Mouse (Mus musculus): ENCODE results near the gene Mnt.

DNA sequence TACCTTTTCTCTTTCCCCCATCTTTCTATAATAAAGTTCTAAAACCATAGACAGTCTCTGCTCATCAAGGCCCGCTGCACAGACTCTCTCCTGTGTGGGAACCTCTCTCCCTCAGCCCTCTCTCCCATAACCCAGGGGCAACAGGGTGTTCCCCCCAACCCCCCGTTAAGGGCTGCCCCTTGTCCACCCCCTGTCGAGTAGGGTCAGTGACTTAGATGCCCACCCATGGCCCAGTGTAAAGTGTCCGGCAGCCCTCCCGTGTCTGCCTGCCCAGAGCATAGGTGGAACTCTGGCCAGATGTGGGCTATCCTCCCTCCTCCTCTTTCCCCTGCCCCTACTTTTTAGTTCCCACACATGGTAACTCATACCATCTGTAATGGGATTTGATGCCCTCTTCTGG, 19.2 kb upstream of the Mnt start:
- TF ChIP-seq CTCF (IDR thresholded peaks at IDR 0.05; ENCODE audit: low read depth), result no peak
- TF ChIP-seq EP300 (optimal IDR thresholded peaks at IDR 0.05), result no peak

All from stomach, postnatal 0 days (tissue).